ENCODE assay signal across 23 mouse cellular contexts in the genomic region with DNA sequence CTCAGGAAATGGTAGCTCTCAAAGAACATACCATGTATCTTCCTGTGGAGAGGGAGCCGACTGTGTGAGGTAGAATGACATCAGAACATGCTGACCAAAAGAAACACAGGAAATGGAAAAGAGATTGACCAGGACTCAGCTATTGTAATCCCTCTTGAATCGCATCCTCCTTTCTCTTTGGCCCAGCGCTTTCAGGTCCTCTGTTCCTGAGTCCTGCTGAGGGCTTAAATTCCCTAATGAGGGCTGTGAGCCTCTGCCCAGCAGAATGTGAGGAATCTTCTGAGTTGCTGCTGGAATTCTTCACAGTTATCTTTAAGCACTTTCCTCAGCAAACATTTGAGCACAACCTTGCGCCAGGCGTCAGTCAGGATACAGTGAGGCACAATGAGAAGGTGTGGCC.
"Had no signal": no experiment of that assay in that cellular context is flagged by ENCODE, and none has a peak within 500 bp of the region (broad histone marks: within the 10 kb centered on the region; RNA-seq: fewer than 3 reads in every experiment).

No protein-coding gene starts in this region.

- H3K4me2 ChIP-seq: heart, embryonic 11.5 days; heart, embryonic 13.5 days; hindbrain, embryonic 13.5 days; hindbrain, embryonic 15.5 days; kidney, embryonic 15.5 days; limb, embryonic 12.5 days; liver, embryonic 11.5 days; liver, embryonic 13.5 days had no signal

- H3K27ac ChIP-seq: heart, embryonic 13.5 days; hindbrain, embryonic 13.5 days; hindbrain, embryonic 15.5 days; hindbrain, postnatal 0 days; kidney, embryonic 15.5 days; kidney, postnatal 0 days; limb, embryonic 10.5 days; limb, embryonic 12.5 days; liver, embryonic 13.5 days had no signal

- H3K9me3 ChIP-seq: heart, embryonic 13.5 days; hindbrain, embryonic 13.5 days; hindbrain, embryonic 15.5 days; kidney, embryonic 15.5 days; limb, embryonic 10.5 days; limb, embryonic 12.5 days; liver, embryonic 13.5 days had no signal

- ATAC-seq: hindbrain, postnatal 0 days; intestine, embryonic 16.5 days had no signal

- DNase-seq: gastrocnemius, postnatal 14 days; gastrocnemius, postnatal 36 days; heart, adult 18-20 months; kidney, adult 11 months; kidney, adult 2 months; kidney, adult 9 months; kidney, postnatal 14 days; kidney, postnatal 36 days; layer of hippocampus, adult 9-11 months; layer of hippocampus, postnatal 36 days; liver; liver, embryonic 13.5 days had no signal

- H3K27me3 ChIP-seq: heart, embryonic 13.5 days; hindbrain, embryonic 13.5 days; hindbrain, embryonic 15.5 days; kidney, embryonic 15.5 days; limb, embryonic 12.5 days had no signal

- H3K4me1 ChIP-seq: kidney, embryonic 15.5 days; liver, embryonic 13.5 days had no signal

- H3K4me3 ChIP-seq: heart, embryonic 13.5 days; hindbrain, embryonic 13.5 days; hindbrain, embryonic 15.5 days; kidney, embryonic 15.5 days; limb, embryonic 10.5 days; limb, embryonic 12.5 days; liver, embryonic 13.5 days had no signal

- H3K36me3 ChIP-seq: heart, embryonic 13.5 days; hindbrain, embryonic 13.5 days; hindbrain, embryonic 15.5 days; kidney, embryonic 15.5 days; limb, embryonic 10.5 days; limb, embryonic 12.5 days; liver, embryonic 13.5 days had no signal

- H3K9ac ChIP-seq: heart, embryonic 13.5 days; hindbrain, embryonic 13.5 days; hindbrain, embryonic 15.5 days; kidney, embryonic 15.5 days; limb, embryonic 12.5 days; liver, embryonic 13.5 days had no signal
